Mouse (Mus musculus) MEL (cell line): ENCODE data around the gene Sdc3. TPM values are rescaled to one million over a fixed set of nuclear protein-coding genes. Genes with fewer than 3 reads are reported as not detected.

Experiments used
- DNase-seq: peaks from one replicate; pipeline ENCODE4 v3.0.0; 2011; ENCODE audit warnings: low read depth, low spot score
- H3K27ac ChIP-seq: 2 replicates; pipeline ENCODE4 v1.5.1; 2012; ENCODE audit warnings: low read depth, mild to moderate bottlenecking, control low read depth, low read length, moderate library complexity; ENCODE audit not compliant: control insufficient read depth
- H3K27me3 ChIP-seq, 2 experiments: fragments of 150-350 bp in 1 of 2; sonication (generic) in 1 of 2; 2 replicates each; pipeline ENCODE4 v1.6.1; 2012; ENCODE audit warnings: low read length in 2 of 2, mild to moderate bottlenecking in 2 of 2, improper control_type of control experiment in 1 of 2, moderate library complexity in 1 of 2; ENCODE audit not compliant: insufficient read depth in 2 of 2, control insufficient read depth in 1 of 2
- H3K36me3 ChIP-seq, 2 experiments: 2 replicates each; pipeline ENCODE4 v1.6.1; 2012 to 2014; ENCODE audit warnings: low read length in 2 of 2, improper control_type of control experiment in 1 of 2, inconsistent platforms in 1 of 2, mild to moderate bottlenecking in 1 of 2; ENCODE audit not compliant: insufficient read depth in 2 of 2, control insufficient read depth in 1 of 2
- H3K4me1 ChIP-seq, 2 experiments: fragments of 150-350 bp in 1 of 2; sonication (generic) in 1 of 2; 2 replicates each; pipeline ENCODE4 v1.6.1; 2012; ENCODE audit warnings: low read length in 2 of 2, improper control_type of control experiment in 1 of 2, mild to moderate bottlenecking in 1 of 2; ENCODE audit not compliant: insufficient read depth in 2 of 2, control insufficient read depth in 1 of 2
- H3K4me3 ChIP-seq, 2 experiments: fragments of 150-350 bp in 1 of 2; sonication (generic) in 1 of 2; 2 replicates each; pipeline ENCODE4 v1.5.1; 2012; ENCODE audit warnings: low read depth in 2 of 2, low read length in 2 of 2, mild to moderate bottlenecking in 2 of 2, moderate library complexity in 2 of 2, control low read depth in 1 of 2, improper control_type of control experiment in 1 of 2; ENCODE audit not compliant: control insufficient read depth in 1 of 2, insufficient read depth in 1 of 2
- H3K79me2 ChIP-seq: 2 replicates; pipeline ENCODE4 v1.6.1; 2012; ENCODE audit warnings: mild to moderate bottlenecking, low read length, moderate library complexity; ENCODE audit not compliant: control insufficient read depth, poor library complexity, insufficient read depth
- H3K9ac ChIP-seq: 2 replicates; pipeline ENCODE4 v1.6.1; 2012; ENCODE audit warnings: low read depth, mild to moderate bottlenecking, control low read depth, low read length, moderate library complexity; ENCODE audit not compliant: control insufficient read depth, poor library complexity, severe bottlenecking
- H3K9me3 ChIP-seq: fragments of 150-350 bp; sonication (generic); replicated peaks from 2 replicates; pipeline ENCODE4 v1.6.1; 2012; ENCODE audit warnings: mild to moderate bottlenecking, low read length, improper control_type of control experiment, moderate library complexity; ENCODE audit not compliant: insufficient read depth
- BHLHE40 ChIP-seq: IDR thresholded peaks from 2 replicates; pipeline ENCODE4 v1.6.1; 2012; ENCODE audit warnings: low read depth, mild to moderate bottlenecking, inconsistent platforms, low read length, improper control_type of control experiment, borderline replicate concordance
- CHD1 ChIP-seq: IDR thresholded peaks from 2 replicates; pipeline ENCODE4 v1.6.1; 2012; ENCODE audit warnings: low read depth, mild to moderate bottlenecking, inconsistent platforms, low read length, improper control_type of control experiment
- CHD2 ChIP-seq: IDR thresholded peaks from 2 replicates; pipeline ENCODE4 v1.6.1; 2011; ENCODE audit warnings: low read length, improper control_type of control experiment
- E2F4 ChIP-seq: IDR thresholded peaks from 2 replicates; pipeline ENCODE4 v1.6.1; 2011; ENCODE audit warnings: low read depth, low read length, improper control_type of control experiment, borderline replicate concordance
- EP300 ChIP-seq, 2 experiments: IDR thresholded peaks; 2 replicates each; pipeline ENCODE4 v1.6.1; 2011; ENCODE audit warnings: improper control_type of control experiment in 2 of 2, low read length in 2 of 2, low read depth in 1 of 2, mild to moderate bottlenecking in 1 of 2
- ETS1 ChIP-seq: IDR thresholded peaks from 2 replicates; pipeline ENCODE4 v1.6.1; 2012; ENCODE audit warnings: low read depth, mild to moderate bottlenecking, inconsistent platforms, low read length, improper control_type of control experiment, moderate library complexity
- HCFC1 ChIP-seq: IDR thresholded peaks from 2 replicates; pipeline ENCODE4 v1.6.1; 2012; ENCODE audit warnings: low read depth, mild to moderate bottlenecking, inconsistent platforms, low read length, improper control_type of control experiment, moderate library complexity
- JUND ChIP-seq: IDR thresholded peaks from 2 replicates; pipeline ENCODE4 v1.6.1; 2011; ENCODE audit warnings: low read depth, mild to moderate bottlenecking, improper control_type of control experiment, low read length
- MAFK ChIP-seq: IDR thresholded peaks from 2 replicates; pipeline ENCODE4 v1.6.1; 2011; ENCODE audit warnings: low read depth, mild to moderate bottlenecking, low read length, improper control_type of control experiment, borderline replicate concordance
- MAX ChIP-seq: IDR thresholded peaks from 2 replicates; pipeline ENCODE4 v1.6.1; 2011; ENCODE audit warnings: low read length, improper control_type of control experiment
- MAZ ChIP-seq: IDR thresholded peaks from 2 replicates; pipeline ENCODE4 v1.6.1; 2012; ENCODE audit warnings: low read depth, mild to moderate bottlenecking, inconsistent platforms, low read length, improper control_type of control experiment
- MYB ChIP-seq: IDR thresholded peaks from 2 replicates; pipeline ENCODE4 v1.6.1; 2011; ENCODE audit warnings: mild to moderate bottlenecking, low read depth, low read length, improper control_type of control experiment
- NRF1 ChIP-seq: IDR thresholded peaks from 2 replicates; pipeline ENCODE4 v1.6.1; 2014; ENCODE audit warnings: low read depth, mild to moderate bottlenecking, inconsistent platforms, low read length, improper control_type of control experiment, moderate library complexity; ENCODE audit not compliant: poor library complexity, insufficient read depth, severe bottlenecking
- POLR2A ChIP-seq, 2 experiments: IDR thresholded peaks; 2 replicates each; pipeline ENCODE4 v1.6.1; 2011 to 2012; ENCODE audit warnings: low read length in 2 of 2, mild to moderate bottlenecking in 2 of 2, control low read depth in 1 of 2, improper control_type of control experiment in 1 of 2, low read depth in 1 of 2, moderate library complexity in 1 of 2; ENCODE audit not compliant: control insufficient read depth in 1 of 2, insufficient read depth in 1 of 2, poor library complexity in 1 of 2
- POLR2AphosphoS2 ChIP-seq: IDR thresholded peaks from 2 replicates; pipeline ENCODE4 v1.6.1; 2011; ENCODE audit warnings: low read length, improper control_type of control experiment
- RAD21 ChIP-seq: IDR thresholded peaks from 2 replicates; pipeline ENCODE4 v1.6.1; 2011; ENCODE audit warnings: mild to moderate bottlenecking, low read depth, low read length, improper control_type of control experiment
- RCOR1 ChIP-seq: IDR thresholded peaks from 2 replicates; pipeline ENCODE4 v1.6.1; 2012; ENCODE audit warnings: low read depth, mild to moderate bottlenecking, inconsistent platforms, low read length, improper control_type of control experiment
- TAL1 ChIP-seq: IDR thresholded peaks from 2 replicates; pipeline ENCODE4 v1.6.1; 2012; ENCODE audit warnings: mild to moderate bottlenecking, inconsistent platforms, low read length, moderate library complexity, mixed read lengths
- TBP ChIP-seq: IDR thresholded peaks from 2 replicates; pipeline ENCODE4 v1.8.0; 2011; ENCODE audit warnings: low read depth, low read length, improper control_type of control experiment
- USF1 ChIP-seq: IDR thresholded peaks from 2 replicates; pipeline ENCODE4 v1.6.1; 2014; ENCODE audit warnings: low read depth, mild to moderate bottlenecking, inconsistent platforms, low read length, improper control_type of control experiment, moderate library complexity
- USF2 ChIP-seq, 2 experiments: IDR thresholded peaks; 2 replicates each; pipeline ENCODE4 v1.6.1; 2011 to 2012; ENCODE audit warnings: improper control_type of control experiment in 2 of 2, low read length in 2 of 2, borderline replicate concordance in 1 of 2, inconsistent platforms in 1 of 2, low read depth in 1 of 2, mild to moderate bottlenecking in 1 of 2; ENCODE audit not compliant: insufficient read depth in 1 of 2
- ZC3H11A ChIP-seq: IDR thresholded peaks from 2 replicates; pipeline ENCODE4 v1.6.1; 2012; ENCODE audit warnings: low read depth, mild to moderate bottlenecking, inconsistent platforms, low read length, improper control_type of control experiment
- ZKSCAN1 ChIP-seq: IDR thresholded peaks from 2 replicates; pipeline ENCODE4 v1.6.1; 2012; ENCODE audit warnings: low read depth, mild to moderate bottlenecking, inconsistent platforms, low read length, improper control_type of control experiment, moderate library complexity
- ZMIZ1 ChIP-seq: IDR thresholded peaks from 2 replicates; pipeline ENCODE4 v1.6.1; 2012; ENCODE audit warnings: low read depth, mild to moderate bottlenecking, inconsistent platforms, low read length, improper control_type of control experiment, moderate library complexity
- polyA plus RNA-seq, 2 experiments: library from polyadenylated mRNA; stranded (reverse) in 1 of 2; unstranded in 1 of 2; fragments of >175 nt in 1 of 2; fragments of >200 nt in 1 of 2; gene quantifications; 2 replicates each; pipeline versions ENCODE4 v1.2.1 to v1.2.4; 2012; ENCODE audit warnings: low replicate concordance in 2 of 2, low read depth in 1 of 2; ENCODE audit not compliant: insufficient read length in 2 of 2, insufficient read depth in 1 of 2, missing spikeins in 1 of 2
- total RNA-seq: library from RNA; depleted of rRNA; stranded (reverse); fragments of 300-350 nt; gene quantifications from 2 replicates; pipeline ENCODE4 v1.2.3, GENCODE M21; 2012

Sdc3 gene
- total and polyA plus RNA-seq, 3 experiments, result 0.46 to 6.7 TPM; not detected in 1

GRCm38 (mm10) chr4:130834122-130834521 is 41.8 kb downstream of the Sdc3 start:
- H3K9me3 ChIP-seq, result no peaks in the 10 kb centered on the region
- no peaks in the 10 kb centered on the region for H3K36me3 ChIP-seq
- no peaks in the 10 kb centered on the region for H3K79me2 ChIP-seq
- H3K4me3 ChIP-seq, result no peak overlapping the region
- DNase-seq, result no peak
- no peaks in the 10 kb centered on the region for H3K4me1 ChIP-seq
- no peak overlapping the region for H3K27ac ChIP-seq
- TF ChIP-seq JUND, result no peak
- no peak for TF ChIP-seq RAD21
- no peak for TF ChIP-seq MAX
- no peak for TF ChIP-seq E2F4
- no peak for TF ChIP-seq USF1
- TF ChIP-seq ETS1, result no peak
- H3K27me3 ChIP-seq, result peaks cover 0 to 2% of the 10 kb centered on the region in 2 experiments; a peak in 2 of 4 replicates
- H3K9ac ChIP-seq, result no peak overlapping the region

- Histone ChIP-seq H3K79me2 (no peaks in the 10 kb centered on the region), H3K27ac (no peak overlapping the region), H3K9me3 (no peaks in the 10 kb centered on the region), H3K9ac (no peak overlapping the region), H3K27me3 (peaks cover 0 to 2% of the 10 kb centered on the region in 2 experiments; a peak in 2 of 4 replicates), H3K36me3 (no peaks in the 10 kb centered on the region), H3K4me3 (no peak overlapping the region), H3K4me1 (no peaks in the 10 kb centered on the region)
- DNase-seq, result no peak
- no peak for TF ChIP-seq EP300 (IDR thresholded peaks at IDR 0.05; ENCODE audit: low read depth in 1 of 2, low read length in 2 of 2)
- TF ChIP-seq BHLHE40, result no peak
- no peak for TF ChIP-seq MAFK
- no peak for TF ChIP-seq CHD2
- no peak for TF ChIP-seq ZKSCAN1
- TF ChIP-seq TBP, result no peak
- TF ChIP-seq MAZ, result no peak
- TF ChIP-seq HCFC1, result no peak
- TF ChIP-seq ZMIZ1, result no peak
- TF ChIP-seq POLR2A (IDR thresholded peaks at IDR 0.05; ENCODE audit: control insufficient read depth in 1 of 2, insufficient read depth in 1 of 2, low read depth in 1 of 2, low read length in 2 of 2, poor library complexity in 1 of 2), result no peak
- no peak for TF ChIP-seq NRF1
- TF ChIP-seq MYB, result no peak
- TF ChIP-seq USF2 (IDR thresholded peaks at IDR 0.05; ENCODE audit: borderline replicate concordance in 1 of 2, insufficient read depth in 1 of 2, low read depth in 1 of 2, low read length in 2 of 2), result no peak
- no peak for TF ChIP-seq POLR2AphosphoS2
- TF ChIP-seq CHD1, result no peak
- no peak for TF ChIP-seq TAL1
- no peak for TF ChIP-seq RCOR1
- no peak for TF ChIP-seq ZC3H11A
Measured at GRCm38 (mm10) chr4:130835550-130835949, 43.2 kb downstream of the Sdc3 start.
